Mouse (Mus musculus) CH12F3 (cell line): Measurements from ENCODE around the gene Dnajb6.
"Not testable (repeated sequence)": the region's sequence is repeated elsewhere in the genome, so short reads cannot be mapped to it uniquely, and the experiment has no call there.

Source experiments
- in situ Hi-C: fragments of 300-500 bp; cut with MboI; formaldehyde crosslinking; loops from 2 replicates; pipeline ENCODE4 v1.14.3; 2020; ENCODE audit warnings: low sequenced_read_pairs

Gene Dnajb6

DNA sequence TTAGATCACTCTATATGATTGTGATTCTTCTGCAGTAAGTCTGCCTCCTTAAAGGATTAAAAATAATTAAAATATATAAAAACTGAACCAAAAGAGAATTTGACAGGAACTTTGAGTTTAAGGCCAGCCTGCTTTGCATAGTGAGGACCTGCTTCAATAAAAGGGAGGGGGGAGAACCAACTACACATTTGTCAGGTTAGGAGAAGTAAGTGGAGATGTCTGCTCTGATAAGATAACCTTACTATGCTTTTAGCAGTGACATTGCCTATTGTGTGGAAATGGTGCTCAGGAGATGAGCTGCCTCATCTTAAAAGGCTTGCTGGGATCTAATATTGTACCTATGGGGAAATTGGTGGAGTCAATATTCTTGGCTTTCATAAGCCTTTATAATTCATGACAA, 17.4 kb downstream of the Dnajb6 start:
- in situ Hi-C loops: no loop called here

DNA sequence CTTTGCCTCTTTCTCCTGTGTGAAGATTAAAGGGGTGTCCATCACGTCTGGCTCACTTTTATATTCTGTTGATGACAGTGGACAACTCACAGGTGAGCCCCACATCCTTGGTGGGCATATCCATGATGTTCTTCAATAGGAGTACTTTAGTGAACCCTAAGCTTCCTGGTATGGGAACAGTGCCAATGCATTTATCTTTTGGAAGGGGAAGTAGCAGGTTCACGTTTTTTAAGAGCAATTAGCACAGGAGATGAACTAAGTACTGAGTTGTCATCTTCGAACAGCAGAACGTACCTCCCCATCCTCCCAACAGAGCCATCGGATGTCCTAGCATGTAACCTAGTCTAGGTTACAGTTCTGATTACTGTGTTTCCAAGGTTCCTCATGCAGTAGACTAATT, 23.8 kb downstream of the Dnajb6 start:
- in situ Hi-C loops: no loop called here

DNA sequence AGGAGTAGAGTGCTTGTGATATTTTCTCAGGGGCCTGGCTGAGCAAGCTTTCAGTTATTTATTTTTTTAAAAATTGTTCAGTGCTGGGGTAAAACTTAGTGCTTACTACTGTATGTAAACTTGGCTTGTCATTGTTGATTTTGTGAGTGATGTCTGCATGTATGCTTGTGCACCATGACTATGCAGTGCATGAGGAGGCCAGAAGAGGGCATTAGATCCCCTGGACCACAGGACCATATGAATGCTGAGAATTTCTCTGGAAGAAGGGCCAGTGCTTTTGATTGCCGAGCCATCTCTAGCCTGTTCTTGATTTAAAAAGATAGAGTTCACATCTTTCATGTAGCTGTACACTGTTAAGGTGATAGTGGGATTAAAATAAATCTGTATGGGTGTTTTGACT, 35.4 kb downstream of the Dnajb6 start:
- in situ Hi-C loops: no loop called here

DNA sequence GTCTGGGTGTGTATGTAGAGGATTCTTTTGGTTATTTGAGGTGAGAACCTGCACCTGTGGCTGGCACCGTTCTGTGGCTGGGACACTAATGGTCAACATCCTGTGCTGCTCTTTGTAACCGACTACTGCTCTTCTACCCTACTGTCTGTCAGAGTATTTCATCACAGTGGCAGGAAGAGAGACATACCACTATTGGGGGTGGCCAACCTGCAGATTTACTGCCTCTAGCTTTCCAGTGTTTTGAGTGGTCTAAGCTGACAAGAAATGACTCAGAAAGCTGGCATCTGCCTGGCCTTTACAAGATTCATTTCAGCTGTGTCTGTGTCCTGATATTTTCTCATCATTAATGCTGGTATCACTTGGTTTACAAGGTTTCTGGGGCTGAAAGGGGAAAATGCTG, 36.5 kb downstream of the Dnajb6 start:
- in situ Hi-C loops: no loop called here

DNA sequence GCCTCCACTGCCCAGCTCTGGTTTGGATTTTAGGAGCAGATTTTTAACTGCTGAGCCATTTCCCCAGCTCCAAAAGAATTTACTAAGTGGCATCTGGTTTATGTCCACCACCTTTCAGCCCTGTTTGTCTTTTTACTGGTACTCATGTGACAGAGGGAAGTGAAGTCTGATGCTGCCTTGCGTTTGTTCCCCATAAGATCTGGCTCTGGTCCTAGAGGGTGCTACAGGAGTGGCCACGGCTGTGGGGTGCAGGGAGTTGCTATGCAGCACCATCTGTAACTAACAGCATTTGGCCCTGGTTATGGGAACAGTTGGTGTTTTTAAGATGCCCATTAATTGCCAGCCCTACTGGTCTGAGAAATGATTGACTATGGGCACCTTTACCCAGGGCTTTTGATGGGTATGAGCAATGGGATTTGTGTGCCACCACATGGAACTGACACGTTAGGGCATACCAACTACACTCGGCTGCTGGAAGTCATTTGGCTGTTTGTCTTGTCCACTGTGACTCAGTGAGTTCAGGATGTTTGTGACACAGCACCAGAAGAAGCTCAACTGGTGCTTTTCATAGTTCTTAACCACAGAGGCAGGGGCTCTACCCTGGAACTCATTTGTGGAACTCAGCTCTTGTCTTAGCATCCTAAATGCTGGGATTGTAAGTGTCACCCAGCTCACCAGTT, 37.3 kb downstream of the Dnajb6 start:
- in situ Hi-C loops: no loop called here

DNA sequence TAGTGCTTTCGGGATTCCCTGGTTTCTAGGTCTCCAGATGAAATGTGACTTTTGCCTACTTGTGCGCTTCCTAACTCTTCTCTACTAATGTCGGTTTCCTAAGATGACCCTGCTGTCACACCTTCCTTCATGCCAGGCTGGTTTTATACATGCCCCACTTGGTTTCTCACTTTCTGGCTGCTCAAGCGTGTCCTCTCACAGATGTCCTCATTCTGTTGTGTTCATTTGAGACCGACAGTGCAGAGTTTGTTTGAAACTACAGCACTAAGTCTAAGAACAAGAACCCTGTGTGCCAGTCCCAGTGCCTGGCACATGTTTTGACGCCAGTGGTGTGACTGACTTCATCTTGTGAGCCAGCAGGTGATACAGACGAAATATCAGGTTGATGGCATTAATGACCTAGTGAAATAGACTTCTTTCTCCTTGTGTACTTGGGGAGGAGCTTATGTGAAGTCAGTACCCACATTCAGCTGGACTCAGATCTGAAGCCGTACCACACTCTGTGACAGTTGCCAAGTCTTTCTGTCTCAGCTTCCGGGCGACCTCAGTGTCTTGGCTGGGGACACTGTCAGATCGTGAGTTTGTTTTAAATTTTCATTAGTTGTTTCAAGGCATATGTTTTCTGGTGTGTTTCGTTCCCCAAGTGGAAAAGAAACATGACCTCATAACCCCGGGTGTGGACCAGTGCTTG, 38.1 kb downstream of the Dnajb6 start:
- in situ Hi-C loops: no loop called here

DNA sequence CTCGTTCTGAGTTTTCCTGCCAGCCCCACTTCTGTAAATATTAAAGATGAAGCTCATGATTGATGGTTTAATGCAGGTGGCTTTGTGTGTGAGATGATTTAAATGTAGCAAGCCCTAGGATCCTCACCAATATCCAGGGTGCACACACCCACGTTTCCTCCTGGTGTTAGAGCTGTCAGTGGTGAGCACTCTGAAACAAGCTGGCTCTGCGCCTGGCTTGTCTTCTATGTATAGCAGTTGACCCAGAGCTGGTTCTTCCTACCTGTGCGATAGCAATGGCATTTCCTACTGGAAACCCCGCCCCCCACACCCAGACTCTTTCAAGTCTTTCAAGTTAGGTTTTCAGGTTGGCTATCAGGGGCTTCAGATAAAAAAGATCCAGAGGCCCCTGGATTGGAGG, 39.9 kb downstream of the Dnajb6 start:
- in situ Hi-C loops: no loop called here

DNA sequence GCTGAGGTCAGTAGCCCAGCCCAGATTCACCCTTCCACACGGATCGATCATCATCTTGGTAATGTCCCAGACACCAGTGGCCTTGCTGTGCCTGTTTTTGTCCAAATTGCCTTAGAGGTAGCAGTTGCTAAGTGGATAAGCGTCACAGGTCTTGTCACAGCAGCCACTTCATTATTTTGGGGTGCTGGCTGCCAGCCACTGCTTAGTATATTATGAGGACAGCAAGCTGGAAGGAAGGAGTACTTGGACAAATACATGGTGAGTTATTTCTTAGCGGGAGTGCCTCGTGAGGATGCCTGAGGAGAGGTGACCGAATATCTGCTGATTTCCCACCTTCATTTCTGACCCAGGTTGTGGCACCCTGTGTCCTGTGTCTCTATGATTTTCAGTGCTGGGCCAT, 42.5 kb downstream of the Dnajb6 start:
- in situ Hi-C loops: no loop called here

DNA sequence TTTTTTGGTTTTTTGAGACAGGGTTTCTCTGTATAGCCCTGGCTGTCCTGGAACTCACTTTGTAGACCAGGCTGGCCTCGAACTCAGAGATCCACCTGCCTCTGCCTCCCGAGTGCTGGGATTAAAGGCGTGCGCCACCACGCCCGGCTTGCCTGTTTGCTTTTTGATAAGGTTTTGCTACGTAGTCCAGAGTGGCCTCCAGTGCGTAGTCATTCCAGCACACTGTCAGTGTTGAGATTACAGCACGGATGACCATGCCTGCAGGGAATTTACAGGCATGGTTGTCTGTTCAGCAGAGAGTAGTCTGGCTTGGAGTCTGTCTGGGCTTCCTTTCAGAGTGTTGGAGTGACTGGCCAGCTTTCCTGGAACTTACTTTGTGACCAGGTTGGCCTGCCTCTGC, 44.2 kb downstream of the Dnajb6 start:
- in situ Hi-C loops: not testable (repeated sequence)

DNA sequence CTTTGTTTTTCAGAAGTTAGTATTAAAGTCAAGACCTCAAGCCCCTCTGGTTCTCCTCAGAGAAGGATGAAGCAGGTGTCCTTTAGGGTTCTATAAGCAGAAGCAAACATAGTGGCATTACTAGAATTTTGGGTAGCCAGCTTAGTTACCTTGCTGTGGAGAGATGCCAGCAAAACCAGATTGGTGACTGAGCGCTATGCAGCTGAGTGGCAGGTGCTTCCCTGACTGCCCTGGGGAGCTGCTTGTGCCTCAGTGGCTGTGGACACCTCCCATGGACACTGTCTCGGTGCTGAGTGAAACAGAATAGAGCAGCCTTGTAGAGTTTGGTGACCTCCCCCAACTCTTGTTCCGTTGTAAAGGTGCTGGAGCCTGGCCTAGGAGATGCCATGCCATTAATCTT, 46.8 kb downstream of the Dnajb6 start:
- in situ Hi-C loops: no loop called here

DNA sequence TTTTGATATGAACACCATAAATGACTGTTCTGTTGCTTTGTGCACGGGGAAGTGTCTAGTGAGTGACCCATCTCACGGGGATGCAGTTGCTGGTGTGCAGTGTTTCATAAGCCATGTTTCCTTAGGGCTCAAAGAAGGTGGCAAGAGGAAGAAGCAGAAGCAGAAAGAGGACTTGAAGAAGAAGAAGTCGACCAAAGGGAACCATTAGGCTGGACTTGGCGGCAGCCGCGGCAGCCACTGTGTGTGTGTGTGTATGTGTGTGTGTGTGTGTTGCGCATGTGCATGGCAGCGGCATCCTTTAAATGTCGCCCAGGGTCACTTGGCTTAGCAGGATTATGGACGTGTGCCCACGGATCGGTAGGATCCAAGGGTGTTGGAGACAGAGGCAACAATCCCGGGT, 49.4 kb downstream of the Dnajb6 start:
- in situ Hi-C loops: not testable (repeated sequence)

DNA sequence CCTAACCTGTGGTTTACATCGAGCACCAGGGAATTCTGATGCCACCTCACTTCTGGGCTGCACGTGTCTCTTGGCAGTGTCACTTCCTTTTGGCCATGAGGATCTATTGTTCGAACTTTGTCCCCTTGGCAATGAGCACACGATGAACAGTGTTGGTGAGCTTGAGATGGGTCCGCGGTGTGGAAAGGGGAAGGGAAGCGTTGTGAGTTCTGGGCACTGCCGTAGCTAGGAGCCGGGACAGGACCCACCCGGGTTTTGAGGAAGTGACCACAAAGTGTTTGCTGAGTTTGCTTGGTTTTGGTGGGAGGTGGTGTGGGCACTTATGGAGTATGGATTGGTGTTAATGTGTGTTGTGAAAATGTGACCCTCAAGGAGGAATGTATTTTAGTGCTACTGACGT, 50.5 kb downstream of the Dnajb6 start:
- in situ Hi-C loops: not testable (repeated sequence)

DNA sequence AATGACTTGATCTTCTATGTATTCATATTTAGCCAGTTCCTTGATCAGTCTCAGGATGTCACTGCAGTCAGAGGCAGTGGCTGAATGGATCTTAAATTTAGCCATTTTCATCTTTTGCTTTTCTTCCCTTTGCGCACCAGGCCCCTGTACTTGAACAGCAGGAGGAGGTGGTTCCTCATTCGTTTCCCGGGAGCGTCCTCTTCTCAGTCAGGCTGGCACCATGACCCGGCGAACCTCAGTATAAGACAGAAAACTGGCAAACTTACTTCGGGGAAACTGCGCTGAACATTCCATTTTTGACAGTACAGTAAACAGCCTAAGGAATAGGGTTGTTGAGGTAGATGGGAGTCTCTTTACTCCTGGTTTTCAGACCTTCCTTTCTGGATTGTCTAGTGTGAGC, 59.4 kb downstream of the Dnajb6 start:
- in situ Hi-C loops: not testable (repeated sequence)

DNA sequence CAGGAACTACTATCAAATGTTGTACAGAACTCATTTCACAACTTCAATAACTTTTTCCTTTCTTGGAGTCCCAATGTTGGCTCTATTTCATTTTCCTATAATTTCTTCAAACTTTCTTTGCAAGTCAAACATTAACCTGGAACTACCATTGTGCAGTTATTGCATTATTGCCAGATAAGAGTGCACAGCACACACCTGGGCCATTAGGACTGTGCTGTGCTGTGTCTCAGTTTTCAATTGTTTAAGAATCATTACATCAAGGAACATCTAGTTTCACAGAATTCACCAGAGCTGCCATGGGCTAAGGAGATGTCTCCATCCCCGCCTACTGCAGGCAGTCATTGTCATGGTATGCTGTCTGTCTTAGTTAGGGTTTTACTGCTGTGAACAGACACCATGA, 73.5 kb downstream of the Dnajb6 start:
- in situ Hi-C loops: no loop called here

DNA sequence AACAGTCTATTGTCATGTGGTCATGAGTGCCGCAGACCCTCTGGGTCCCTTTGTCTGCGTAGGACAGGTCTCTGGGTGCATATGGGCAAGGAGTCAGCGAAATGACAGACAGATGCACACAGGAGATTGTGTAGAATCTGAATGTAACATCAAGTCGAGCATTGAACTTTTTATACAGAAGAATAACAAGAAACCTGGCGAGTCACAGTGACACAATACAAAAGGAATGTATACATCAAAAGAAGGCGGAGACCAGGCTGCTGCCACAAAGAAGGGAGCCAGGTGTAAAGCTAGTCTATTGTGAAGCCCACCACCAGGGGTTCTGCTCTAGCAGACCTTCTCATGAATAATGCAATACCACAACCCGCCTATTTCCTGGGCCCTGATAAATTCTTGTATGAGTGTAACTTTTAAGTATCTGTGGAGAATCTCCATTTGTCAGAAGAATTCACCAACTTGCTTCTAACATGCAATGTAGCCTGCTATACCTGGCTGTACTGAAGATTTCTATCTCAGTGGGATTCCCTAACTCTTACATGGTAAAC, 76.0 kb downstream of the Dnajb6 start:
- in situ Hi-C loops: not testable (repeated sequence)

DNA sequence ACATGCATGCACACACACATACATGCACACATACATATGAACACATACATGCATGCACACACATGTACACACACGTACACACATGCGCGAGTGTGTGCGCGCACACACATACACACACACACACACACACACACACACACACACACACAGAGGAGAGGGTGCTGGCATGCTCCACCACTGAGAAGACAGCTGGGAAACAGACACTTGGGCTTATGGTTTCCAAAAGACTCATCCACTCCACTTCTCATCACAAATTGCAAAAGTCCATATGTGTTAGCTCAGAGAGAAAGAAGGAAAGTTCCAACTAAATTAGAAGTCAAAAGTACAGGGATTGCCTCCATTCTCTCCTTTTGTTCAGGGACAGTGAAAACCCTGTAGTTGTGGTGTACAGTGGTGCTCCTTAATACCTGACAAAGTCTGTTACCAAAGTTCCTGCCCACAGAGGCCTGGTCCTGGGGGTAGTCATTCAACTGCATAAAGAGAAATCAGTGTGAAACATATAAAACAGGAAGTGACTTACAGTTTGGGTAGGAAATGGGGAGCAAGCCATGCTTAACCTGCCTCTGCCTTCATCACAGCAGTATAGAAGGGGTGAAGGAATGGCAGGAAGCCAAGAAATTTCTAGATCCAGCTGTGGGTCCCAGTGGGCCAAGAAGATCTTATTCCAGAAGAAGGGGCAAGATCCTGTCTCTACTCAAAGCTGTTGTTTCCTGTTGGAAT, 81.2 kb downstream of the Dnajb6 start:
- in situ Hi-C loops: no loop called here

DNA sequence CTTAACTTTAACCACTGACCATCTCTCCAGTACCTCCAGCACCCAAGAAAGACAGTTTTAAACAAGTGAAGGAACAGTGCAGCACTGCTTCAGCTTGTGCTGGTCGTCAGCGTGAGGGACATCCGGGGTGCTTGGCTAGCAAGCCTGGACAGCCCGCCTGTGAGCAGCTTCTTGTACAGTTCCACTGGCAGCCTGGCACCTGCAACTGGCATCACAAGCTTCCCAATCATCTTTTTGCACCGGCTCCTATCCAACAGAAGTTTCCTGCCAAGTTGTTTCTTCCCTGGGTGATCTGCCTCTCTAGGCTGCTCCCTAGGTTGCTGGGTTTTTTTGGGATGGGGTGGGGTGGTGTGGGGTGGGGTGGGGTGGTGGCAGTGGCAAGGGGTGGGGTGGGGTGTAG, 81.9 kb downstream of the Dnajb6 start:
- in situ Hi-C loops: no loop called here

DNA sequence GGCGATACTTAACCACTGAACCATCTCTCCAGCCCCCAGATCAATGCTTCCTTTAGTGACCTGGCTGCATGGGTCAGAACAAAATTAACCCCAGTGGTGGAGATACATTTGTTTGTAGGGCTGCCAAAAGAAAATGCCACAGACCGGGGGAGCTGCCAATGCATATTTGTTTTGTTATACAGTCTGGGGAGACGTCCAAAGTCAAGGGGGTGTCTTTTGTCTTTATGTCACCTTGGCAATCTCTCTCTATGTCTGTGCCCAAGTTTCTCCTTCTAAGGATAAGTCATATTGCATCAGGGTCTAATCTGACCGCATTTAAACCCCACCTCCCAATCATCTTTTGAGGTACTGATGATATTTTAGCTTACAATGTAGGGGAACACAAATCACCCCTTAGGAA, 82.8 kb downstream of the Dnajb6 start:
- in situ Hi-C loops: no loop called here

DNA sequence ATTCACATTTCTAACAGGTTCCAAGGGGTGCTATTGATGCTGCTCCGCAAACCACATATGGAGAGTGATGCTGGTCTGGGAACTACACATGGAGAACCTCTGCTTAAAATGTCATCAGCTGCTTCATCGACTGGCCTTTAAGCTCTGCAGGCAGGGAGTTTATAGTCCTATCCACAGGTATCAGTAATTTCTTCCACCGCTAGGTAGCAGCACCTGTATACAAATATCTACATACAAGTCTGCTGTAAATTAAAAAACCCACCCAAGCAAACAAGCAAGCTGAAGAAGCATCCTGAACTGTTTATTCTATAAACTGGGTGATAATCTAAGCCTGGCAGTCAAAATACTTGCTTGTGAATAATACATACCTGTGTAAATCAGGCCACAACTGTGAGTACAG, 89.3 kb downstream of the Dnajb6 start:
- in situ Hi-C loops: no loop called here

DNA sequence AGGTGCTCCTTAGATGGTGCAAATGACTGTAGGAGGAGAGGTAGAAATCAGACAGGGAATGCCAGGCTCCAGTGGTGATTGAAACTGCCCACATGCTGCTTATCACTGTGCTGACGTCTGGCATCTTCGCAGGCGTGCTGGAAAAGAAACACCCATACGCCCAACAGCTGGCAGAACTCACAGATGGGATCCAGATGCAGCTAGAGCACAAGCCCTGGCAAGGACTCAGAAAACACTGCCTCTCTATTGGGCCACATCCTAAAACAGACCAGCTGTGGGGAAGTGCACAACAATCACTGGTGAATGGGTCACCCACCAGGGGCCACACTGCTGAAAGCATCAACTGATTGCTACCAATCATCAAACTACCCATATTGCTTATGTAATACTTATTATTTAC, 91.3 kb downstream of the Dnajb6 start:
- in situ Hi-C loops: no loop called here

DNA sequence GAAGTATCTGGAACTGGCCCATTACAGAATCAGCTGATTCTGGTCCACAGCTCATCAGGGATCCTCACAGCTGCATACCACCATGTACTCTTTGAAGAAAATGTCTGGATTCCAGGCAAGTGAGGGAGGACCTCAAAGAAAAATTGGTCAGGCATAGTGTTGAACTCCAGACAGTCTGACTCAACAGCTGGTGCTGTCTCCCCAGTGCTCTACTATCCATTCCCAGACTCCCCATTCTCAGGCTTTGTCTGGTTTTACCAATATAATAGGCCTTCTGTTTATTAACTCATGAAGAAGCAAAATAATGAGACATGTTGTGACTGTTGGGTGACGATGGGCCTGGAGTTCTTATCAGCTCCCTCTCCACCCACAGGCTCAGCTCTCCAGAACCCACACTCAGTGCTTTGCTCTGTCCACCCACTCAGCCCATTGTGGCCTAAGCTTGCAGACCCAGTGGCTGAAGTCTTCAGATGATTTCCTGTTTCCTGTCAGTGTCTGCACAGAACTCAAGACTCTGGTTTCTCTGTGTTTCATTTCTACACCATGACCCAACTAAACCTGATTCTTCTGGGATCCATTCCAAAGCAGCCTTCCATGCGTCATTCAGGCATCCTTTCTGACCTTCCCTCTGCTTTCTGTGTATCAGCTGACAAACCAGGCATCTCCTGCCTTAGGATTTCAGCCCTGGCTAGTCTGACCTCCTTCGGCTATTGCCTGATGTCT, 107.1 kb downstream of the Dnajb6 start:
- in situ Hi-C loops: no loop called here
